13 mouse cellular contexts compared by ENCODE assay signal in the genomic region with DNA sequence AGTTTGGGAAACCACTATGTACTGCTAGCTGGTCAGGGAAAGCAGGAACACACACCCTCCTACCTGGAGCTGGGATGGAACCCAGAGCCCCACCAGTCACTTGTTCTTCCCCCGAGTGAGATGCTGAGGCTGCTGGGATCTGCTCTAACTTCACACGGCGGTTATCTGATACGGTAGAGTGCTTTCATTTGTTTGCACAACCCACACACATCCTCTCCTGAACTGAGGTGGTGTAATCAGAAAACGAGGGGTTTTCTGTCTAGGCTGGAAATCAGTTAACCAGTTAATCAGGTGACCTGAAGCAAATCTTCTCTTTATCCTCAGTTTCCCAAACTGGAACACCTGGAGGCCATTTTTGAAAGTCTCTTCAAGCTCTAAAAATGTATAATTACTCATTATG. TPM values are rescaled to one million over a fixed set of nuclear protein-coding genes. Genes with fewer than 3 reads are reported as not detected.
DNase-seq lines count a peak whose midpoint lies in the region; ATAC-seq and TF ChIP-seq lines count a peak whose summit lies in the region.
"Had no signal": no experiment of that assay in that cellular context is flagged by ENCODE, and none has a peak within 500 bp of the region (broad histone marks: within the 10 kb centered on the region; RNA-seq: fewer than 3 reads in every experiment).

No protein-coding gene starts in this region.

- ATAC-seq in neutrophil, adult 5-6 weeks (ENCODE audit: extremely low read depth, insufficient number of reproducible peaks, low FRiP score, poor library complexity, severe bottlenecking): peak; percentile 67

- DNase-seq in thymus, adult 2 months: peak; percentile 34
- DNase-seq in thymus, adult 18-20 months: no peak
- no peak for DNase-seq in layer of hippocampus, postnatal 14 days (ENCODE audit: low spot score in 2 of 2)
- no peak for DNase-seq in adrenal gland, adult (ENCODE audit: inconsistent age in 2 of 2, low spot score in 1 of 2)
- DNase-seq in ovary, postnatal 14 days (ENCODE audit: low spot score): no peak
- DNase-seq: adrenal gland, postnatal 14 days; cerebellum, adult 18-20 months; layer of hippocampus, adult 9-11 months; lung, postnatal 10 days had no signal

- 9% methylated on average over 5 of the region's 5 CpGs for WGBS in thymus, adult 2 months

- H3K4me3 ChIP-seq in thymus, adult 2 months (ENCODE audit: control insufficient read depth, insufficient read depth, low read length): no peak overlapping the region
- no peak overlapping the region for H3K4me3 ChIP-seq in bone marrow macrophage, adult 2 months (ENCODE audit: insufficient read depth, low read length)
- H3K4me3 ChIP-seq: heart, embryonic 13.5 days had no signal

- H3K36me3 ChIP-seq in thymus, adult 2 months (ENCODE audit: control insufficient read depth, insufficient read depth, low read length): no peaks in the 10 kb centered on the region

- peaks cover 34% of the 10 kb centered on the region for H3K4me1 ChIP-seq in thymus, adult 2 months (replicated peaks; ENCODE audit: control insufficient read depth, insufficient read depth, low read length)
- H3K4me1 ChIP-seq in bone marrow macrophage, adult 2 months (ENCODE audit: control insufficient read depth, insufficient read depth, low read length): peaks cover 75% of the 10 kb centered on the region

- H3K27me3 ChIP-seq in thymus, adult 2 months (ENCODE audit: control insufficient read depth, insufficient read depth, low read length): no peaks in the 10 kb centered on the region
- H3K27me3 ChIP-seq: heart, embryonic 13.5 days had no signal

- TF ChIP-seq CTCF in thymus, adult 2 months (IDR thresholded peaks at IDR 0.05; ENCODE audit: borderline replicate concordance, control insufficient read depth, extremely low read depth, insufficient read depth, low read length, poor library complexity): no peak
- no peak for TF ChIP-seq CTCF in bone marrow macrophage, adult 2 months (IDR thresholded peaks at IDR 0.05; ENCODE audit: low read depth, low read length)

- TF ChIP-seq POLR2A in thymus, adult 2 months (IDR thresholded peaks at IDR 0.05; ENCODE audit: control insufficient read depth, extremely low read depth, insufficient read depth, low read length, poor library complexity): no peak
- TF ChIP-seq POLR2A in bone marrow macrophage, adult 2 months (IDR thresholded peaks at IDR 0.05; ENCODE audit: borderline replicate concordance, low read depth, low read length): no peak

- 0 out of 2 replicates have a peak overlapping the region, but pooled peaks have one; percentile 2 for H3K27ac ChIP-seq in thymus, adult 2 months (ENCODE audit: control insufficient read depth, insufficient read depth, low read length)
- H3K27ac ChIP-seq in bone marrow macrophage, adult 2 months (ENCODE audit: insufficient read depth, low read depth, low read length): peak overlapping the region; percentile 92
- H3K27ac ChIP-seq: heart, embryonic 13.5 days; hindbrain, embryonic 14.5 days had no signal

RNA-seq across cellular contexts. Expression of gene Tec, which starts 55.4 kb away (rescaled TPM):
- polyA plus RNA-seq in thymus, adult 2 months (2012; rRNA removed): 12.4 and 18.3 TPM in 2 replicates
- polyA plus RNA-seq in bone marrow macrophage, adult 2 months (2012; ENCODE audit: insufficient read depth, insufficient read length, missing spikeins): 68.4 and 71.7 TPM in 2 replicates
- 145 and 155 TPM in 2 replicates for total RNA-seq in neutrophil, adult 5-6 weeks (2017)
- total RNA-seq in layer of hippocampus, postnatal 14 days (2021): 1 to 10 TPM; 1.8 to 1.9 TPM

Comparison
In these comparisons a context has a peak if more than half of its experiments do, and no peak if none do; other contexts are left out.
1. RNA of gene Tec, which starts 55.4 kb away (total RNA-seq): 145 to 155 TPM in neutrophil, adult 5-6 weeks; 1.8 to 1.9 TPM in layer of hippocampus, postnatal 14 days; every median in the first group is over 10 times any median in the second.